Mouse (Mus musculus) adrenal gland, adult (tissue): ENCODE measurements at regions not wholly inside any gene's neighbourhood (a gene's known extent, or its start where the extent isn't known, plus 50 kb on each side); places are given as distances from the start of the nearest gene placed in this dataset.
A peak's percentile ranks its signal among the peaks of the same experiment; 100 is the strongest.

Experiments
- DNase-seq, 2 experiments: peaks; one replicate each; pipeline ENCODE4 v3.0.0; 2022 to 2023; ENCODE audit warnings: low spot score in 1 of 2; ENCODE audit not compliant: inconsistent age in 2 of 2

DNA sequence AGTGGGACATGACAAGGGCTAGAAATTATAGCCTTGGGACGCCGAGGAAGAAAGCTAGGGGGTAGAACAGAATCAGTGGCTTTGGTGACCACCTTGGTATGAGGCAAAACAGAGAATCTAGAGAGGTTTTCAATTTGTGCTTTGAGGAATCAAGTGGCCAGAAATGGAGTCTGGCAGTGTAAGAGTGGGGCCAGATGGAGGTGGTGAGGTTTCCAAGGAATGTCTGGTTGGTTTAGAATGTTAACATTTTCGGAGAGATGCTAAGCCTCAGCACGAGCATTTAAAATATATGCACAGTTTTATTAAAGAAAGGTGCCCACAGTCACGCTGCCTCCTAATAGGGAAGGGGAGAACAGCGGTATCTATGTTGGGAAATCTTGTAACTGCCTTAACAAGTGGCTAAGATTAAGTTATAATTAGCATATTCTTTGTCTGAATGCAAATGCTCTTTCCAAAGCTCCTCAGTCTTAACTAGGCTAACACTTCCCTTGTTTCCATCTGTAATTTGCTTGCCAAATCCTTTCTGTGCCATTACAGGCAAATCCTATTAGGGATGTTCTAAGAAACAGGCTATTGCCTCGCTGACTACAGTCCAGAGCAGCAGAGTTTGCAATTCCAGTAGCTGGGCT is 117.9 kb upstream of the Pbx1 start:
- DNase-seq: no peak

DNA sequence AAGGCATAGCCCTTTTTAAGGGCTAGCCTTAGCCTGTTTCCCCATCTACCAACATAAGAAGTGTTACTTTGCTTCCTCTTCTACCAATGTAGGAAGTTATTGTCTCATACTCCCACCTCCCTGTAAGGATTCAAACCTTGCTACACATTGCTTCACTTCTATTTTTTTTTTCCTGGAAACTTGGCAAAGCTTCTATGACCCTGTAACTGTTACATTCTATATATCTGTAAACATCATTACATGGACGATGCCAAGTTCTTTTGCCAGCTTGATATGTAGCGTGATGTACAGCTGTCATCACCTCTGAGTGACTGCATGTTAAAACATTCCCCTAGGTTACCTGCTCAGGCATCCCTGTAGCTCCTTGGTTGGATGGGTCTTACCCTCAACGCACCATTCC is 114.1 kb upstream of the Pbx1 start:
- DNase-seq: no peak

DNA sequence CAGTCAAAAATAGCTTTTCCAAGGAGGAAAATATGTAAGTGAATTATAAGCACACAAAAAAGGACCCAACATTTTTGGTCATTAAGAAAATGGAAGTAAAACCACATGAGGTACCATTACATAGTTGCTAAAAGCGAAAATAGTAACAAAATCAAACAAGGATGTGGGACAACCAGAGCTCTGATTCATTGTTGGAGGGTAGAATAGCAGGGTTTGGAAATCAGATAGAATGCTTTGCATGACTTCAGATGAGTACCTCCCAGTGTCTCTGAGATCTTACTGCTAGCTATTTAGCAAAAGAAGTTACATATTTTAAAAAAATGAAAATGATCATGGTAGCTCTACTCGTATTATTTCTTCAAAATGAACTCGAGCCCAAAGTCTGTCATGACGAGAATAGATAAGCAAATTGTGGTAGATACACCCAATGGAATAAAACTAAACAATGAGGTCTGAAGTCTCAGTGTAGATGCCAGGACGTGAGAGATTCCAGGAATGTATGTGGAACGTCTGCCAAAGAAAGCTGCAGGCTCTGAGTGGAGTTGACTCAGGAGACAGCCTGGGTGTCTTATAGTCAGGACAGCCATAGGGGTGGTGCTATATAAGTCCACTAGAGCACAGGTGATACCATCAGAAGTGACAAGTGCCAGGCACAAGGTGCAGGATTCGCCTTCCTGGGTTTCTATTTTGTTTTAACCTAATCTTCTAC is 113.2 kb upstream of the Pbx1 start:
- no peak for DNase-seq

DNA sequence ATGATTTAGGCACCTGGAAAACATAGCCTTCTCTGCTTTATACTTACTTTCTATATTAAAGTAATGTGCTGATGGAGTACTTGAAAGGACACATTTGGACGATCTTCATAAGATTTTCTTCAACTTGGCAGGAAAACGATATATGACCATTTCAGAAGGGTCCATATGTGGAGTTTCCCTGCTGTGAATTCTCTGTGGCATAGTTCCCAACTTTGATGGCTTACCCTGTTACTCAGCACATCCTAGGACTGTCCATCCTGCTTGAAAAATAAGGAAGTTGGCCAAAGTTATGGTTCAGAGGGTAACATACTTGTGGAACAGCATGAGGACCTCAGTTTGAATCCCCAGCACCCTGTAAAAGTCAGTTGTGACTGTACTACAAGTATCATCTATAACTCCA is 109.2 kb upstream of the Pbx1 start:
- DNase-seq: no peak

DNA sequence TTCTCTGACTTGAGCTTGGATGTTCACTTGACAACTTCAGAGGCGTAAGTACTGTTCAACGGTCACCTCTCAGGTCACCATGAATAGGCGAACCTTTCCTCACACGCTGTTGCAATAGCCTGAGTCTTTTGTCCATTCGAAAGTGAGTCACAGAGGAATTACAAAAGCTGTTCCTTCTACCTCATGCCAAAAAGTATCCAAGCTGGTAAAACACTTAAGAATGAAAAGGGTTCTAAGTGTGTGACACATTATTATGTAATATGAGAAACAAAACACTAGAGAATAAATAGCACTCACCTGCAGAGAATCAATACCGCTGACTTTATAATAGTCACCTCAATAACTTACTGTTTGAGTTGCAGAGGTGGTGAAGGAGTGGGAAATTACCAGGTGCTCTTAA is 86.0 kb upstream of the Pbx1 start:
- DNase-seq: peak in 1 of 2 experiments; percentile 63

DNA sequence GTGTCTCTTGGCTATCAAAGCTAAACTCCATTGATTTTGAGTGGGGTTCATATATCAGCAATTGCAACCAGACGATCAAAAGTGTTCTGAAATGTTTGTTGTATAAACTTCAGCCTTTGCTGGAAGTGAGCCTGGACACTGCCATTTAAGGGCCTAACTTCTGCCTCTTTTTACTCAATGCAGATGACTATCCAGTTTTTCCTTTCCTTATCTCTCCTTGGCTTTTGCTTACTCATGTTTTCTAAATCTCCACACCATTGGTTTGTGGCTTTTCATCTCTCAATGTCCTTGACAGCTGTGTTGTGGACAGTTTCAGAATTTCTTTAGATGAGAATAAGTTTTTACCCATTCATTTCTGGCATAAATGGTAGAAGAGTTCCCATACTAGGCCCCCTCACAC is 74.3 kb upstream of the Pbx1 start:
- peak; percentile 38 to 79 for DNase-seq

DNA sequence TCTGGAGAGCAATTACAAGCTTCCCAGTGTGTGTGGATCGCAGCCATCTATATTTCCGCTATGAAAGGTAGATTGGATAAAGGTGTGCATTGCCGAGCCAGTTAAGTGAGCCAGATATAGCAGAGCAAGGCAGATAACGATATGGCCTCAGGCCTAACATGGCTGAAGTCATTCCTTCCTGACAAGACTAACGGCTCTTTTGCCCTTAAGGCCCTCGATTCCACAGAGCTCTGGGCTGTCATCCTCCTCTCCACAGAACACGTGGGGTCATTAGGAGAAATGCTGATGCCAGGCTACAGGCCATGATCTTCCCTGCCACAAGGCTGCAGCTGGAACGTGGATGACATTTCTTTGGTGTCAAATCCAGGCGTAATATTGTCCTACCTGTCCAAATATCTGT is 72.7 kb upstream of the Pbx1 start:
- DNase-seq: no peak

DNA sequence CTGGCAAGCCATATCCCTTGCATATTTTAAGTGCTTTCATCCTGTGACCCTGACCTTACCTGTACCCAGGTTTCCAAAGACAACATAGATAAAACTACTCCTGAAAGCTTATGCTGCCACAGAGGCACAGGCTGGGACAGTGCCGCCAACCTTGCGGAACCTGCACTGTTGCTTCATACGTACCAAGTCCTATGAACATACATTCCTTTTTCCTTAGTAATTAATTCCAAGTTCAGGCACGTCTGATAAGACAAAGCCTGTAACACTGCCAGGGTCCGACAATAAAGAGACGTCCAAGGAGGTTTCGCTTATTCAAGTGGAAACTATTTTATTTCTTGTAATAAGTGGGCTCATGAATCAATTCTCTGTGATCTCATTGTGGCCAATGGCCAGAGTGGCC is 70.2 kb upstream of the Pbx1 start:
- peak; percentile 73 to 92 for DNase-seq

DNA sequence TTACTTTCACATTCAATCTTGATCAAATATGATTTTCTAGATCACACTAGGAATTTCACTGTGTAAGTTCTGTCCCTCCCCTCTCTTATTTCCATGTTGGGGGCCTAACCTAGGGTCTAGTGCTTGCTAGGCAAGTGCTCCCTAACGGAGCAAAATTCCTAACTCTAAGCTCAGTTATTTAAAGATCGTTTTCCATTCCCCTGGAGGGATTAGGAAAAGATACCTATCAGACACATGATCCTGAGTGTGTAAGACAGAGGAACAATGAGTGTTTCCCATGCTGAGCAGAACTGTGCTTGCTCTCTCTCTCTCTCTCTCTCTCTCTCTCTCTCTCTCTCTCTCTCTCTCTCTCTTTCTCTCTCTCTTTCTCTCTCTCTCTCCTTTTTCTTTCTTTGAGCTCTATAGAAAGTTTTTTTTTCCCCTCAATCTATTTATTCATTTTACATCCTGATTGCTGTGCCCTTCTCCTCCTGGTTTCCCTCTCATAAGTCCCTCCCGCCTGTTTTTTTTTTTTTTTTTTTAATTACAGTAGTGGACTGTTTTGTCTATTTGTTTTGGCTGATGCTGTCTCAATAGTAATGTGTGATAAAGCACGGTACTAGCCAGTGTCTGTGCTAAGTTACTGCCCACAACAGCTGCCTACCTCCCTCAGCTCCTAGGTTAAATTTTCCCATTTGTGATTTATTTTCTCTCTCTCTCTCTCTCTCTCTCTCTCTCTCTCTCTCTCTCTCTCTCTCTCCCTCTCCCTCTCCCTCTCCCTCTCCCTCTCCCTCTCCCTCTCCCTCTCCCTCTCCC is 69.5 kb upstream of the Pbx1 start:
- peak in 1 of 2 experiments; percentile 42 for DNase-seq

DNA sequence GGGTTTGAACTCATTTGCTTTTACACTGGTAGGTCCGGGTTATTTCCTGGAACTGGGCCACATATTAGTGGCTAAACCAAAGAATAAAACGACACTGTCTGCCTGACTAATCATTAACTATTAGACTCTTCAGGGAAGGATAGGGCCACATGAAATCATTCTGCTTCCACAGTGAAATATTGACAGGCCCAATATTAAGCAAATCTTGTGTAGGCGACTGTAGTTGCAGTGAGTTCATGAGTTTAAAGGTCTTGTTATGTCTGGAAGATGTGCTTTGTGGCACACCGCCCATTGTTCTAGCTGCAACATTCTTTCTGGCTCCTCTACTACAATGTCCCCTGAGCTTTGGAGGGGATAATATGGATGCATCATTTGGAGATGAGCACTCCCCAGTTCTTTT is 65.7 kb upstream of the Pbx1 start:
- DNase-seq: no peak

DNA sequence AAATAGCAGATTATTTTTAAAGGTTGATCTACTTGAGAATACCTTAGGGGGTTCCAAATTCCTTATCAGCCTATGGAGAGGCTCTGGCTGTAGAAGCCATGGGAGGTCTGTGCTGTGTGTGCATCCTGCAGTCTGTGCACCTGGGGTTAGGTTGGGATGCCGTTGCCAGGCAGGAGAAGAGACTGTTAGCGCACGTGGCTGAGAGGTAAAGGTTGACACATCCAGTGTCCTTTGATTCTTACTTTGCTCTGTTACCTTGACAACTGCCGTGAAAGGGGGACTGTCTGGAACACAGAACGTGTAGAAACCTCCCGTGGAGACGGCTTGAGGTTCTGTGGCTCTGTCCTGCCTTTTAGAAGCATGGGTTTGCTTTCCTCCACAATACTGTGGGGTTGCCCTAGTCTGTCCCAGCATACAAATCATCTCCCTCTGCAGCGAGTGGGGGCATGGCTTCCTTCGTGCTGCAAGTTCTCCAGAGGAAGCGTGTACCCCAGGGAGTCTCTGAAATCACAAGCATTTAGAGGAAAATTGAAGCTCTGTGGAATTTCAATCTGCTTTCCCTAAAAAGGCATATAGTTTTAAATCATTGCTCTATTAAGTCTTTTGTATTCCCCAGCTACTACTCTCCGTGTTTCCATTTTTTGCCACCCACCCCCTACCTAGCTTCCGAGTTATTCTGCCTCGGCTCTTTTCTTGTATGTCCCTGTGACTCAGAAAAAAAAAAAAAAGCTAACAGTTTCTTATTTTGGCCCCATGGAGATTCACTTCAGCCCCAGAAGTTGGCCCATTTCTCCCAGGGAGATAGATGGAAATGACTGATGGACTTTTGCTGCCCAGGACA is 63.8 kb upstream of the Pbx1 start:
- DNase-seq: no peak

DNA sequence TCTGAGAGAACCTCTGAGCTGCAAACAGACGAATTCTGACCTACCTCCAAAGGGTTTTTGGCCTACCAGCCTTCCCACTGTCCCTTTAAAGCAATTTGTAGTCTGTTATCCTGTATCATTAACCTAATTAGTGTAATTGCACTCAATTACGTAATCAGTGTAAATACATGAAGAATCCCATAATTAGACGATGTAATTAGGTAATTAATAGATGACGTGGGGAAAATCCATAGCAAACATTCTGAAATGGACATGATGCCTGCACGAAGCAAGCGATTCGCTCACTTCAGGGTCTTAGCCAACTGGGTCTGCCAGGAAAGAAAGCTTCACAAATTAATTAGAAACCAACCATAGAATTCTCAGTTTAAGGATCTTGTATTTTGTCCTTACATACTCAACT is 55.4 kb upstream of the Pbx1 start:
- DNase-seq: no peak

DNA sequence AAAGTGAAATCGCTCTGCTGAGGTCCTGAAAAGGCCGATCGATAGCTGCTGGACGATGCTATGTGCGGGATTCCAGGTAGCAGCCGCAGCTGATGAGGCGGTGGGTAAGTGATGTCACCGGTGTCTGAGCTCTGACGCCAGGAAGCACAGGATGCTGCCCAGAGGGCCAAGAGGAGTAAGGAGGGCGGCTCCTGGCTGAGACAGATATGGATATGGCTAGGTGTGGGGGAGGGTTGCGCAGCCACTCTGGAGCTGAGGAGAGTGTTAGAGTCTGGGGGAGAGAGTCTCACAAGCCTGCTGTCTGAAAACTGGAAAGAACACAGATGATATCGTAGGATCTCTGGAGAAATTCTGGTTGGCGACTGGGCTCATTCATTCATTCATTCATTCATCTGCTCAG is 51.6 kb upstream of the Pbx1 start:
- DNase-seq: no peak
